Mouse (Mus musculus) B cell, adult 2 months (primary cell): ENCODE data around the gene Zfp683.

ENCODE experiments used
- DNase-seq, 2 experiments: peaks; one replicate each; pipeline ENCODE4 v3.0.0; 2022

The Zfp683 gene

DNA sequence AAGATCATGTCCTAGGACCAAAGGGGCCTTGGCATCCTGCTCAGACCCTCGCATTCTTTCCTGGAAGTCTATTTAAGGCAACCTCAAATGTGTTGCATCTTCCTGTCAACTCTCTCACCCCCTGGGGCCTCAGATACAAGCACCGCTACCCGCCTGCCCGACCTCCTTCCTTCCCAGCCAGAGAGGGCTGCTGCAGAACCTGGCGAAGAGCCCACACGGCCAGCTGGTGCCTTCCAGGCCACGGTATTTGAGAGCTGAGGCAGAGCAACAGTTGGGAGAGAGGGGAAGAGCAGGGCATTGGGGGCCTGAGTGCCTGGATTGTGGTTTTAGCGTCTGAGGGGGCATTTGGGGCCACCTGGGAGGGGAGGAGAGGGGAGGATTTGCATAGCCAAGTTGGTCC is 1.1 kb upstream of the Zfp683 start:
- DNase-seq = no peak

DNA sequence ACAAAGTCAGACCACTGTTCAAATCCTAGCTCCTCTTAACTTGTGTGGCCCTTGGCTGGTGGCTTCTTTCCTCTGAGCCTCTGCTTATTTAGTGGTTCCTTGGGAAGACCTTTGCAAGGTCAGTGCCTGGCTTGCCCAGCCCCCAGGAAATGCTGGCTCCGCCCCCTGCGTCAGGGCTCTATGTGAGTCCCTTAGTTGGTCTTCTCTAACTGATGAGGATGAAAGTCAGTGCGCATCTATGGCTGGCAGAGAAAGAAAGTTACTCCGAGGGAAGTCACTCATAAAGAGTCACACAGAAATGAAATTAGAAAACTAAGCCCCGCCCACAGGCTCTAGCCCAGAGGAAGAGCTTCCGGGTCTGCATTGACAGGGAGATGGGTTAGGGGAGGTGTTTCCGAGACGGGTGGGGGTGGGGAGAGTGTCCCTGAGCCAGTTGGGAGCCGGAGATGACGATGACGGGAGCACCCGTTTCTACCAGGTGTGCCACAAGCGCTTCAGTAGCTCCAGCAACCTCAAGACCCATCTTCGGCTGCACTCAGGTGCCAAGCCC is 4.6 kb downstream of the Zfp683 start:
- DNase-seq = no peak

DNA sequence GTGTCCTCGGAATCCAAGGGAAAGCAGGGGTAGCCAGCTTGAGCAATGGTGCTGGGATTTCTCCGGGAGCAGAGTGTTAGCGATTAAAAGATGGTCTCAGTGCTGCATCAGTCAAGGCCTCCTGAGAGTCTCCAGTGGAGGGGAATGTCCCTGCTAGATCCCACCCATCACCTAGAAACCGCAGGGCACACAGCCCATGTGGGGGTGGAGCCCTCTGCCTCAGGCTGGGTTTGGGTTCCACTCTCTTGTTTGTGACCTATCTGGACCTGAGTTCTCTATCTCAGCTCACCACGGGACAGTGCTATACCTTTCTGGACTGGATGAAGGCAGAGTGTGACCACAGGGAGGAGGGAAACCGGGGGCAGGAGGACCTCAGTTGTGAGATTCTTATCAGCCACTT is 5.3 kb downstream of the Zfp683 start:
- no peak for DNase-seq

DNA sequence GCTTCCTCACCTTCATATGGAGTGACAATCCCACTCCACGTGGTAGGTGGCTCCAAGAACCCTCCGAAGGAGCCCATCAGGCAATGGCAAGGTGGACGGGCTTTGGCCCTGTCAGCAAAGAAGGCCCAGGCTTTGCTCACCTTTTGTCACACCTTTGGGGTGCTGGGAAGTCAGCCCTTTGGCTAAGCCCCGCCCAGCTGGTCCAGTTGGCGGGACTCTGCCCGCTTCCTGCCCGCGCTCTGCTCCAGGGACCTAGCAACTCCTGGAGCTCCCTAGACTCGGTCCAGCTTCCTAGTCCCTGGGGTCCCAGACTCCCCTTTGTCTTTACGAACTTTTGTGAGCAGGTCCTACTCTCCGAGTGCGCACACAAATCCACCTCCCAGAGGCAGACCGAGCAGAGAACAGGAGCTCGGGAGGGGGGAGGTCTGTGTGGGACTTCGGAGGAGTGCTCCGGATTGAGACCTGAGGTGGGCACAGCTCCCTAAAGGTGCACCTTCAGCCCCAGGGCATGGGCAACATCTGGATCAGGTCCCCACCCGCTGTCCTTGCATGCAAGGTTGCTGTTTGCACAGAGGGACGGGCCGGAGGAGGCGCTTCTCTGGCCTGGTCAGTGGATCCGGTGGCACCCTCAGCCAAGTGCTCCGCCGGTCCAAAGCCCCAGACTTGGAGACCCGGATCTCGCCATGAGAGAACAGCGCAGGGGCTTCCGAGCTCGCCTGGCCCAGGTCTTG is 6.7 kb downstream of the Zfp683 start, which contains the start of gene Crybg2:
Crybg2 (plus strand) TSS at position 681 of the 731 bp plus-strand sequence.
- no peak for DNase-seq

DNA sequence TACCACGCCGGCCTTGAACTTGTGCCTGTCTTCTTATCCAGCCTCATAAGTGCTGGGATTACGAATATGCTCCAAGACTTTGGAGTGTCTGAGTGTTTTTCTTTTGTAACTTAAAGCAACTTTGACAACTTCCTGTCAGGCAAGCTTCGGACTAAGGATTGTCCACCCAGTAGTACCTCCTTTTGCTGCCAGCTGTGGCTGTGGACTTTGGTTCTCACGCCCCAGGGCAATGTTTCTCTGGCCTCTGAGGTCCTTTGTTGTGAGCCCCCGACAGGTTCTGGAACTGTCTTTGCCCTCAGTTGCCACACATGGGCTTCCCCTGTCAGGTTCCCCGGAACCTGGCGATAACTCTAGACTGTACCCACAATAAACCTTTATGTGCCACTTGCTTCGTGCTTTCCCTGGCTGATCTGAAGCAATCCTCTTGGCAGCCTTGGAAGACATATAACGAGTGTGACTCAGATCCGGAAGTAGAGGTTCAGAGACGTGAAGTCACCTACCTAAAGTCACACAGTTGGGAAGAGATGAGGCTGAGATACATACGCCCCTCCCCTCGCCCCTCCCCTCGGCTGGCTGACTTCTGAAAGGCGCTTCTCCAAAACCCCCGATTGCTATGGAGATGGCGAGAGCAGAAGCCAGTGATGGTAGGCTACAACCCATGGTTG is 7.7 kb downstream of the Zfp683 start:
- no peak for DNase-seq

DNA sequence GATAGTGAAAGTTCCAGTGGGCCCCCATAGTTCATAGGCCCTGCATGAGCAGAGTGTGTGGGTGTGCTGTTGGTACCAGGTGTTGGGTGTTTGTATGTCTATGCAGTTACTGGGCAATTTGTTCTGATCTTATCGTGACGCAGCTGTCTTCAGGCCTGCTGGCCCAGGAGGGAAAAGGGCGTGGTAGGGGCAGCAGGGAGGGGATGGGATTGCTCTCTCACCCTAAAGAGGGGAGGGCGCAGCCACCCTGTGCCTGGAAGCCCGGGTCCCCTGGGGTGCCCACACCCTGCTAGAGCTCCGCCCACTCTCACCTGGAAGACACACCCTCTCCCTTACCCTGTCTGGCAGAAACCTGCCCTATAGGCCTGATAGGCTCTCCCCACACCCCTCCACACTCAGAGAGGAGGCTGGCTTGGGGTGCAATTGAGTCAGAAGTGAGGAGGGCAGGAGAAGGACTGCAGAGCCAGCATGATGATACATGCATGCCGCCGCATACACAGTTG is 8.4 kb downstream of the Zfp683 start:
- no peak for DNase-seq

DNA sequence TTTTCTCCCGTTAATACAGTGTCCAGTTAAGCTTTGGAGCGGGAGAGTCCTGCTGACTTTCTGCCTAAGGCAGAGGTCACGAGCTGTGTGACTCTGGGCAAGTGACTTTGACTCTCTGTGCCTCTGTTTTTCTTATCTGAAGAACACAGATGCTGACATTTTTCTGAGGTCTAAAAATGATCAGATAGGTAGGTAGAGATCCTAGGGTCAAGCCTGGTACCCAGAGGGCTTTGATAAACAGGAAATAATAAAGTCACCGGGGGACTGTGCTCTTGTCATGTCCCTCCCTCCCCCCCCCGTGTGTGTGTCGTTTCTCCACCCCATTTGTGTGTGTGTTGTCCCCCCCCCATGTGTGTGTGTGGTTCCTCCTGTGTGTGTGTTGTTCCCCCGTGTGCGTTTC is 8.9 kb downstream of the Zfp683 start:
- no peak for DNase-seq

DNA sequence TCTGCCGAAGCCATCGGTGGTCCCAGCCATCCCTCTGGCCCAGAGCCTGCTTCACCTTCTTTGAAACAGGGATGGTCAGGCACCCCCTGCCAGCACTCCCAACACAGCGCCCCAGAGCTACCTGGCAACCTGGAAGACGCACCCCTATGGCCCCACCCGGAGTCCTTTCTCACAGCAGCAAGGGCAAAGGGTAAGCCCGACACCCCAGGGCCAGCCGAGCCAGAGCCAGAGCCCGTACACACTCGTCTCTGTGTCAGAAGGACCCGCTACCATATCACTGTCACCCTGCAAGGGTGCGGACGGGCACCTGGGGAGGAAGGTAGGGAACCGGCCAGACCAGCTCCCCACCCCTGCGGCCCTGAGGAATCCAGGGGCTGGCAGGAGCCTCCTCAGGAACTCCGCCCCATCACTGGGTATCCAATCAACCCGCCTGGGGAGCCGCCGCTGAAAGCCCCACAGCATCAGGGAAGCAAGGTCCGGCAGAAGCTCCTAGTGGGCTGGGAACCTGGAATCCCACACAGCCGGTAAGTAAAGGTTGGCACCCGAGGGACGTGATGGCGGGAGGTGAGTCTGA is 11.9 kb downstream of the Zfp683 start:
- no peak for DNase-seq

DNA sequence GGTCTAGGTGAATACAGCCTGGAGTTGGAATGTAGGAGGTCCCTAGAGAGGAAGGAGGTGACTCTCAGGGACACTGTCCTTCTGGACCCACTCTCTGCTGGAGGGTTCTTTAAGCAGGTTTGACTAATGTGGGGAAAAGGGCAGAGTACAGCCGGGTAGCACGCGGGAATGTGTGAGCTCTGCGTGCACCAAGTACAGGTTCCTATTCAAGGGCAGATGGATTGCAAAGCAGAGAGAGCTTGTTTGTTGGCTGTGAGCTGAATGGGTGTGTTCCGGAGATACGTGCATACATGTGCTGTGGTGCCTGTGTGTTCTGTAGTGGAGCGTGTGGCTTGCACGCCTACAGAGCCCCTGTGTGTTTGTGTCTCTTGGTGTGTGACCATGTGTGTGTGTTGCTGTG is 13.7 kb downstream of the Zfp683 start:
- no peak for DNase-seq

DNA sequence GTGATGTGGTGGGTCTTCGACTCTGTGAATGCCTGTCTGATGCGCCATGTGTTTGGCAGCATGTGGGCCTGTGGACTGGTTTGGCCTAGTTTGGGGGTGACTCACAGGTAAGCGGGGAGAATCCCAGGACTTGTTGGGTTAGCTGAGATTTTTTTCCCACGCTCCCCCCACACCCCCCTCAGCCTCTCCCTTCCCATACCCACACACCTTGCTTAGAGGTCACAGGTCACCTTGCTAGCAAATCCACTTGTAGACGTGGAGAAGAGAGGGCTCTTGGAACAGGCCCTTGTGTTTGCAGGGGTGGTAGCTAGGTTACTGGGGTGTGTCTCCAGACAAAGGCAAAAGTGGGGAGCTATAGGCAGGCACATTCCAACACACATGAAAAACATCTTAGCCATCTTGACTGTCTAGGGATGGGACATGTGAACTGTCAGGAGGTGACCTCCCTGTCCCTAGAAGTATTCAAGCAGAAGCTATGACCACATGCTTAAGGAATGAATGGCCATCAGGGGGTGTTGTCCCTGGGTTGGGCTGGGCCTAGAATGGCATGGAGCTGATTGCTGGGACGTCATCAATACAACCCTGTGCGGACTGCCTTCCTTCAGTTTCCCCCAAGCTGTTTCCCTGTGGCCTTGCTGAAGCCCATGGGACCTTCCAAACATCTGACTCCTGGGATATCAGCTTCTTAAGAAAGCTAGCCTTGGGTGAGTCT is 14.4 kb downstream of the Zfp683 start:
- DNase-seq = no peak

DNA sequence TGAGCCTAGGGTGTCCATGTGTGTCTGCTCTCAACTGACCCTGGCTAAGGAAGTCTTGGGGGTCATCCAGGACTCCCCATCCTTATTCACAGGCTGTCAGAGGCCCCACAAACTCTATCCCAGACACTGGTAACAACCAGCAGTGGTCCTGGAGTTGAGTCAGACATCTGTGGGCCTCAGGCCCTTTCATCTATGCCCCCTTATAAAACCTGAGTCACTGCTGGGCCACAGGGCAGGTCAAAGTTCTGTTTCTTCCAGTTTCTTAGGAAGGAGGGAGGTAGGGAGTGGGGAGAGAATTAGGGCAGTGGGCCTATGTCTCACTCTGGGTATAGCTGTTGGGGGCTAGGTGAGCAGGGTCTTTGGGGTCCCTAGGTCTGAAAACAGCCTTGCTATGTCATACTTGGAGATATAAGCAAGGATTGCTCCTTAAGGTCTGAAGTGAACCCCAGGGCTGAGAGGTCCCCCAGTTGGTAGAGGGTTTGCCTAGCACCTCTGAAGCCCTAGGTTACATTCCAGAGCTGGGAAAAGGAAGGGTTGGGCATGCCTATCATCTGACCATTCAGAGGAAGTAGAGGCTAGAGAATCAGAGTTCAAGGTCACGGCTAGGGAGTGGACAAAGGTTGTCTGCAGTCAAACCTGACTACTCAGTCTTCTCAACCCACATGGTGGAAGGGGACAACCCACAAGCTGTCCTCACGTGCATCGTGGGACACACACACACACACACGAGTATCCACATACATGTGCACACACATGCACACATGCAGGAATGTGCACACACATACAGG is 15.3 kb downstream of the Zfp683 start:
- DNase-seq = no peak

DNA sequence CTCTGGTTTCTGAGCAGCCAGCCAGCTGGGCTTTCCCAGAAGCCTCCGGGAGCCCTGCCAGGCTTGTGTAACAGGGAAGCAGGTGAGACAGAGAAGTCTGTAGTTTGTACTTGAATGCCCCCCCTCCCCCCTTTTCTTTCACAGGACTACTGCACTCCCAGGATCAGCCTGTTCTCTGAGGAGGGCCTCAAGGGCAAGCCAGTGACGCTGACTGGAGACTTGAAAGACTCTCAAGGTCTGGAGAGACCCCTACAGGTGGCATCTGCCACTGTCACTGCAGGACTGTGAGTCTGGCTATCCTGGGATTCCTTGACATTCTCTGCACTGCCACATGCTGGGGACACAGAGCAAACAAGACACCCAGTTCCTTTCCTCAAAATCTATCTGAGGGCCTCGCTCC is 25.1 kb downstream of the Zfp683 start:
- peak; percentile 51 to 61 for DNase-seq

DNA sequence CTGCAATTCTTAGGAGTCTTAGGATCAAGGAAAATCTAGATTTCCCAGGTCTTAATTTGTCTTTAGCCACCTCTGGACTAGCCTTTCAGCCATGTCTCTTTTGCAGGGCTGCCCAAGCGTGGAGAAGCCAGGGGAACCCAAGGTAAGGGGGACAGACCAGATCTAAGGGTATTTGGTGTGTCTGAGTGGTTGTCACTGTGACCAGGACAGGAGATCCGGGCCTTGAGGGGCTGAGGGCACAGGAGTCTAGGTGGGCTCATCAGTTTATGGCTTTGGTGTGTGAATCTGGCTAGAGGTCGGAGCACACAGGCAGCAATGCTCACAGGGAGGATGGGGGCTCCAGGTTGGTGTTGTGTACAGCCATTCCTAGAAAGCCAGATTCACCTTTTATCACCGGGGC is 27.0 kb downstream of the Zfp683 start:
- no peak for DNase-seq

DNA sequence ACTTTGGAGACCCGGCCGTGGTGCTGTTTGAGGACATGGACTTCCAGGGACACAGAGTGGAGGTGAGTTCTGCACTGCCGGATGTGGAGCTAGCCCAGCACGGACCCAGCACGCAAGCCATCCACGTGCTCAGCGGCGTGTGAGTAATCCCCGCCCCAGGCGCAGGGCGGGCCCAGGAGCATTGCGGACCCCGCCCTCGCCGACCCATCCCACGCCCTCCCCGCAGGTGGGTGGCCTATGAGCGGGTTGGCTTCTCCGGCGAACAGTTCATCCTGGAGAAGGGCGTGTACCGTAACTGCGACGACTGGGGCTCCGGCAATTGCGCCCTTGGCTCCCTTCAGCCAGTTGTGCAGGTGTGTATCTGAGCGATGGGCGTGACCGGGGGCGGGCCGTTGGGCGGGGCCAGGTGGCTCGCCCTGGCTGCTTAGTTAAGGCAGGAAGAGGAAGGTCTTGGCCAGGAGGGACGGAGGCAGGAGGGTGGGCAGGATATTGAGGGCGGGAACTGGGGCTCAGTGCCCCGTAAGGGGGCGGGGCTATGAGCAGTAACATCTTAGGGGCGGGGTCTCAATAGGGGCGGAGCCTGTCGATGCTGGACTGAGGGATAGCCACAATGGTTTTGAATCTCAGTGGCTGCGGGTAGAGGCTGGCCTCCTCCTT is 28.2 kb downstream of the Zfp683 start:
- DNase-seq = peak; percentile 96 to 98

DNA sequence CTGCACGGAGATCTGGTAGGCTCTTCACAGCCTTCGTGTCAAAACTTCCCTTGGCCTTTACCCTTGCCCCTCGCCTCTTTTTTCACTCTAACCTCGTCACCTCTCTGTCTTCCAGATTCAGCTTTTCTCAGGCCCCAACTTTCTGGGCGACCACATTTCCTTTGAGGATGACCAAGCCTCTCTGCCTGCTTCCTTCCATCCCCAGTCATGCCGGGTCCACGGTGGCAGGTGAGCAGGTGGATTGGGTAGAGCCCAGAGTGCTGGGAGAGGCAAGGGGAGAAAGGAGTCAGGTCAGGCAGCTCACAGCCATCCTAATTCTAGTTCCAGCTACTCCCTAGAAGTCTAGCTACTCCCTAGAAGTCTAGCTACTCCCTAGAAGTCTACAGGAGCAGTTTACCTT is 28.8 kb downstream of the Zfp683 start:
- no peak for DNase-seq

DNA sequence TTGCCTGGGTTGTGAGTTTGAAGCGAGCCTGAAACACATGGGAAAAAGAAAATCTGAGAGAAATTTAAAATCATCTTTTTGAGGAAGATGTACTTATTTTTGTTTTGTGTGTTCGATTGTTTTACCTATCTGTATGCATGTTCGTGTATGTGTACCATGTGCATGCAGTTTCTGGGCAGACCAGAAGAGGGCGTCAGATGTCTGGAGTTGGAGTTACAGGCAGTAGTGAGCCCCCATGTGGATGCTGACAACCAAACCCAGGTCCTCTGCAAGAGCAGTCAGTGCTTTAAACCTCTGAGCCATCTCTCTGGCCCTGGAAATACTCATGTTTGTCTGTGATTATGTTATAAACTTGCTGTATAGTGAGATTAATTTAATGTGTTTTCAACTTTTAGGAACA is 31.4 kb downstream of the Zfp683 start:
- no peak for DNase-seq

DNA sequence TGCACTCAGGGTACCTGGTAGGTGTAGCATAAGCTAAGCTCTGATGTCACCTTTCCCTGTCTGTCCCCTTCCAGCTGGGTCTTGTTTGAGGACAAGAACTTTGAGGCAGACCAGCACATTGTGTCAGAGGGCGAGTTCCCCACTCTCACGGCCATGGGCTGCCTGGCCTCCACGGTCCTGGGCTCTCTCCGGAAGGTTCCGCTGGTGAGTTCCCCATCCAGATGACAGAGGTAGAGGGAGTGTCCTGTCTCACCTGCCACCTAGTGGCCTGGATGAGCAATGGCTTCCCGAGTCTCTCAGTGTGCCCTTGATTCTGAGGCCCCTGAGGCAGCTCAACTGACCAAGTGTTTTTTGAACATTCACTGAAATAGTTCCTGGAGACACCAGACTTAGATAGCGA is 33.8 kb downstream of the Zfp683 start:
- peak; percentile 69 to 70 for DNase-seq

DNA sequence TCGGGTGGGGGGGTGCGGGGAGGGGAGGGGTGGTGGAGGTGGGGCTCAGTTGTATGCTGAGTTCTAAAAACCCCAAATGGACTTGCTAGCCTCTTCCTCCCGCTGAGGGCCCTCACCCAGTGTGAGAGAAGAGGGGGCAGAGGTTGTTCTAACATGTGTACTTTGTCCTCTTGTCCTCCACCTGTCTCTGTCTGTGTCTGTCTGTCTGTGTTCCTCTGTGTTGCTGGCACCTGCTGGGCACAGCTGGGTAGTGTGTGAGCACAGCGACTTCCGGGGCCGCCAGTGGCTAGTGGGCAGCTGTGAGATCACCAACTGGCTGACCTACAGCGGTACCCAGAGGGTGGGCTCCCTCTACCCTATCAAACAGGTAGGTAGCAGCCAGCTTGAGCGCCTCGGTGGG is 35.4 kb downstream of the Zfp683 start:
- DNase-seq = no peak

DNA sequence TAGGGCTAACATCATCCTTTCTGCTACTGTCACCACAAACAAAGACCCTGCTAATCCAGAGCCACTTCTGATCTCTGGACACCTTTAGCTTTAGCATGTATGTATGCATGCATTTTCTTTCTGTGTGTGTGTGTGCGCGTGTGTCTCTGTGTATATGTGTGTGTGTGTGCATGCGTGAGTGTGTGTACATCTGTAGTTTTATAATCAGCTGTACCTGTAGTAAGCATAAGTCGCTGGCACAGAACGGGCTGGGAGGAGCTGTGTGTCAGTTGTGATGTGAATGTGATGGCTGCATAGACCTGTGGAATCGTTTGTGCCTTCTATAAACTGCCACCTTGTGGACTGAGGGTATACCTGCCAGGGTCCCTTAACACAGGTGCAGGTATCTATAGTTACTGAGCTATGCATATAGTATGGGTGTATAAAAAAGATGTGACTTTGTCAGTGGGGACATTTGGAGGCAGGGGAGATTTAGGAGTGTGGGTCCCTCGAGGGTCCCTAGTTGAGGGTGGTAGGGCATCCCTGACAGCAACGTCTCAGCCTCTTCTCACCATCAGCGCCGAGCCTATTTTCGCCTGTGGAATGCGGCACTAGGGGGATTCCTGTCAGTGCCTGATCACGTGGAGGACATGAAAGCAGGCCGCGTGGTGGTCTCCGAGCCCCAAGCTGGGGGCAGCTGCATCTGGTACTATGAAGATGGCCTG is 37.0 kb downstream of the Zfp683 start:
- no peak for DNase-seq

DNA sequence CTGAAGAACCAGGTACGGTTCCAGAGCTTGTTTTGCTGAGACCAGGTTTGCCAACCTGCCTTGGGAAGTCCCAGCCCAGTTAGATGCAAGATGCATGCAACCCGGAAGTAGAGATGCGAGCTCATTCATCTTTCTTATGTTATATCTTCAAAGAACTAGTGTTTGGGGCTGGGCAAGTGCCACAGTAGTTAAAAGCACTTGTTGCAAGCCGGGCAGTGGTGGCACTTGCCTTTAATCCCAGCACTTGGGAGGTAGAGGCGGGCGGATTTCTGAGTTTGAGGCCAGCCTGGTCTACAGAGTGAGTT is 37.5 kb downstream of the Zfp683 start:
- DNase-seq = no peak
